Mouse (Mus musculus) stomach, embryonic 15.5 days (tissue): Measurements from ENCODE around the gene Scamp3. TPM values are rescaled to one million over a fixed set of nuclear protein-coding genes. Genes with fewer than 3 reads are reported as not detected.

Experiments used
- ATAC-seq: fragments of 200-750 bp; cut with Nextera tagmentation; 2 replicates; pipeline ENCODE4 v1.8.0; 2017; ENCODE audit warnings: low read depth, moderate number of reproducible peaks, moderate TSS enrichment; ENCODE audit not compliant: insufficient read depth, low FRiP score
- H3K27ac ChIP-seq: fragments of 300-500 bp; sonication (generic); 2 replicates; pipeline ENCODE4 v1.5.1; 2015; ENCODE audit warnings: mild to moderate bottlenecking, inconsistent platforms
- H3K27me3 ChIP-seq: fragments of 300-500 bp; sonication (generic); replicated peaks from 2 replicates; pipeline ENCODE4 v1.6.1; 2015; ENCODE audit warnings: inconsistent platforms
- H3K36me3 ChIP-seq: fragments of 300-500 bp; sonication (generic); 2 replicates; pipeline ENCODE4 v1.6.1; 2015; ENCODE audit warnings: inconsistent platforms
- H3K4me1 ChIP-seq: fragments of 300-500 bp; sonication (generic); 2 replicates; pipeline ENCODE4 v1.6.1; 2015; ENCODE audit warnings: inconsistent platforms
- H3K4me2 ChIP-seq: fragments of 300-500 bp; sonication (generic); 2 replicates; pipeline ENCODE4 v1.6.1; 2015; ENCODE audit warnings: mild to moderate bottlenecking, inconsistent platforms
- H3K4me3 ChIP-seq: fragments of 300-500 bp; sonication (generic); replicated peaks from 2 replicates; pipeline ENCODE4 v1.5.1; 2015; ENCODE audit warnings: inconsistent platforms
- H3K9ac ChIP-seq: fragments of 300-500 bp; sonication (generic); 2 replicates; pipeline ENCODE4 v1.6.1; 2015; ENCODE audit warnings: inconsistent platforms
- H3K9me3 ChIP-seq: fragments of 300-500 bp; sonication (generic); 2 replicates; pipeline ENCODE4 v1.6.1; 2016; ENCODE audit warnings: inconsistent platforms
- WGBS: fragments of 180-500 bp; shearing (Covaris S2); methylation state at CpG from one replicate; pipeline ENCODE4 v1.1.7; 2015; 5-methylcytosine and 5-hydroxymethylcytosine counted together
- polyA plus RNA-seq: library from polyadenylated mRNA; unstranded; fragments of >200 nt; fragmentation: Nextera tagmentation; extraction: Ambion mirVana; gene quantifications from 2 replicates; pipeline ENCODE4 v1.2.1, GENCODE M21; 2015

The Scamp3 gene
- polyA plus RNA-seq = 103 and 106 TPM in 2 replicates

- Histone ChIP-seq H3K9ac (peak within 1 kb of the TSS; percentile 77), H3K9me3 (no peaks in the 10 kb centered on the region), H3K4me3 (peak within 1 kb of the TSS; percentile 69), H3K27ac (peak within 1 kb of the TSS; percentile 77), H3K27me3 (no peaks in the 10 kb centered on the region), H3K4me2 (peak within 1 kb of the TSS; percentile 85), H3K36me3 (peaks cover 57% of the 10 kb centered on the region), H3K4me1 (peaks cover 9% of the 10 kb centered on the region)
- ATAC-seq = peak; percentile 95
- WGBS = under 1% methylated on average over 43 of the region's 43 CpGs
Observed at GRCm38 (mm10) chr3:89177242-89178106, at the start of gene Scamp3. Gene Scamp3, plus strand, starts transcription at chr3:89177473.

- peaks cover 5% of the 10 kb centered on the region; the same call in 1 of the 2 replicates for H3K4me1 ChIP-seq
- H3K27me3 ChIP-seq = no peaks in the 10 kb centered on the region
- no peak overlapping the region for H3K4me2 ChIP-seq
- no peaks in the 10 kb centered on the region for H3K9me3 ChIP-seq
- no peak overlapping the region for H3K27ac ChIP-seq
- H3K9ac ChIP-seq = no peak overlapping the region
- H3K4me3 ChIP-seq = no peak overlapping the region
- no peaks in the 10 kb centered on the region for H3K36me3 ChIP-seq
- no peak for ATAC-seq
- WGBS = 86% methylated on average over 3 of the region's 3 CpGs
Observed at GRCm38 (mm10) chr3:89129908-89130307, 47.4 kb upstream of the Scamp3 start.

- no peaks in the 10 kb centered on the region for H3K9me3 ChIP-seq
- H3K4me3 ChIP-seq = peak overlapping the region; percentile 31; the same call in 1 of the 2 replicates
- H3K9ac ChIP-seq = no peak overlapping the region
- H3K4me2 ChIP-seq = peak overlapping the region; percentile 68
- no peak overlapping the region for H3K27ac ChIP-seq
- no peaks in the 10 kb centered on the region for H3K27me3 ChIP-seq
- ATAC-seq = no peak
- H3K36me3 ChIP-seq = no peaks in the 10 kb centered on the region
- peaks cover 8% of the 10 kb centered on the region; the same call in 1 of the 2 replicates for H3K4me1 ChIP-seq
- WGBS = 38% methylated on average over 4 of the region's 4 CpGs
Observed at GRCm38 (mm10) chr3:89131816-89132215, 45.5 kb upstream of the Scamp3 start.

GRCm38 (mm10) chr3:89132285-89133062, 44.8 kb upstream of the Scamp3 start:
- H3K4me3 ChIP-seq = peak overlapping the region; percentile 31
- H3K9me3 ChIP-seq = no peaks in the 10 kb centered on the region
- ATAC-seq = peak; percentile 81
- H3K4me2 ChIP-seq = peak overlapping the region; percentile 68
- H3K36me3 ChIP-seq = no peaks in the 10 kb centered on the region
- no peak overlapping the region for H3K27ac ChIP-seq
- H3K27me3 ChIP-seq = no peaks in the 10 kb centered on the region
- no peak overlapping the region for H3K9ac ChIP-seq
- WGBS = 13% methylated on average over 30 of the region's 30 CpGs
- peaks cover 8% of the 10 kb centered on the region; the same call in 1 of the 2 replicates for H3K4me1 ChIP-seq

GRCm38 (mm10) chr3:89133063-89133450, 44.2 kb upstream of the Scamp3 start:
- 0 out of 2 replicates have a peak overlapping the region, but pooled peaks have one; percentile 51 for H3K27ac ChIP-seq
- H3K4me3 ChIP-seq = no peak overlapping the region
- H3K36me3 ChIP-seq = no peaks in the 10 kb centered on the region
- no peak for ATAC-seq
- WGBS = 78% methylated on average over 7 of the region's 7 CpGs
- peaks cover 8% of the 10 kb centered on the region; the same call in 1 of the 2 replicates for H3K4me1 ChIP-seq
- no peaks in the 10 kb centered on the region for H3K9me3 ChIP-seq
- H3K9ac ChIP-seq = no peak overlapping the region
- no peaks in the 10 kb centered on the region for H3K27me3 ChIP-seq
- no peak overlapping the region for H3K4me2 ChIP-seq

GRCm38 (mm10) chr3:89133752-89134151, 43.5 kb upstream of the Scamp3 start:
- Histone ChIP-seq H3K4me2 (no peak overlapping the region), H3K9me3 (no peaks in the 10 kb centered on the region), H3K36me3 (no peaks in the 10 kb centered on the region), H3K4me3 (no peak overlapping the region), H3K9ac (no peak overlapping the region), H3K27ac (0 out of 2 replicates have a peak overlapping the region, but pooled peaks have one; percentile 51), H3K27me3 (no peaks in the 10 kb centered on the region), H3K4me1 (peaks cover 8% of the 10 kb centered on the region; the same call in 1 of the 2 replicates)
- ATAC-seq = peak; percentile 16; the same call in 1 of the 2 replicates
- WGBS = 68% methylated on average over 1 of the region's 1 CpGs

- Histone ChIP-seq H3K36me3 (no peaks in the 10 kb centered on the region), H3K4me2 (peak within 1 kb of the TSS; percentile 21; the same call in 1 of the 2 replicates), H3K9ac (no peak within 1 kb of the TSS), H3K4me1 (peaks cover 8% of the 10 kb centered on the region; the same call in 1 of the 2 replicates), H3K4me3 (peak within 1 kb of the TSS; percentile 18), H3K27me3 (no peaks in the 10 kb centered on the region), H3K27ac (peak within 1 kb of the TSS; percentile 35; the same call in 1 of the 2 replicates), H3K9me3 (no peaks in the 10 kb centered on the region)
- 57% methylated on average over 3 of the region's 3 CpGs for WGBS
- peak; percentile 56; the same call in 1 of the 2 replicates for ATAC-seq
Observed at GRCm38 (mm10) chr3:89135958-89136357, 41.3 kb upstream of the Scamp3 start, which contains the start of gene Pklr. Gene Pklr, plus strand, starts transcription at chr3:89136142.

GRCm38 (mm10) chr3:89136365-89136764, 40.9 kb upstream of the Scamp3 start:
- Histone ChIP-seq H3K4me1 (peaks cover 8% of the 10 kb centered on the region; the same call in 1 of the 2 replicates), H3K27me3 (no peaks in the 10 kb centered on the region), H3K9ac (no peak overlapping the region), H3K9me3 (no peaks in the 10 kb centered on the region), H3K36me3 (no peaks in the 10 kb centered on the region), H3K4me3 (peak overlapping the region; percentile 18; the same call in 1 of the 2 replicates), H3K27ac (peak overlapping the region; percentile 8; the same call in 1 of the 2 replicates), H3K4me2 (peak overlapping the region; percentile 21; the same call in 1 of the 2 replicates)
- whole genome bisulfite sequencing = 32% methylated on average over 9 of the region's 9 CpGs
- peak; percentile 79 for ATAC-seq

- ATAC-seq = no peak
- WGBS = 76% methylated on average over 10 of the region's 10 CpGs
- no peak overlapping the region for H3K4me2 ChIP-seq
- no peaks in the 10 kb centered on the region for H3K36me3 ChIP-seq
- no peak overlapping the region for H3K4me3 ChIP-seq
- H3K9ac ChIP-seq = no peak overlapping the region
- H3K9me3 ChIP-seq = no peaks in the 10 kb centered on the region
- peaks cover 7% of the 10 kb centered on the region for H3K4me1 ChIP-seq
- no peak overlapping the region for H3K27ac ChIP-seq
- peaks cover 15% of the 10 kb centered on the region; the same call in 1 of the 2 replicates for H3K27me3 ChIP-seq
Observed at GRCm38 (mm10) chr3:89144821-89145220, 32.5 kb upstream of the Scamp3 start.

GRCm38 (mm10) chr3:89145566-89145965, 31.7 kb upstream of the Scamp3 start:
- Histone ChIP-seq H3K9ac (no peak overlapping the region), H3K4me2 (no peak overlapping the region), H3K27me3 (peaks cover 18% of the 10 kb centered on the region; the same call in 1 of the 2 replicates), H3K36me3 (no peaks in the 10 kb centered on the region), H3K27ac (no peak overlapping the region), H3K9me3 (no peaks in the 10 kb centered on the region), H3K4me3 (no peak overlapping the region), H3K4me1 (peaks cover 7% of the 10 kb centered on the region)
- 61% methylated on average over 8 of the region's 8 CpGs for WGBS
- no peak for ATAC-seq
